Mouse (Mus musculus) mesoderm, embryonic 11.5 days (tissue): ENCODE results near the gene Rasgef1b.

Experiments
- DNase-seq: peaks from one replicate; pipeline ENCODE4 v3.0.0-alpha.2; 2012; ENCODE audit warnings: low read depth, low spot score

Gene Rasgef1b

DNA sequence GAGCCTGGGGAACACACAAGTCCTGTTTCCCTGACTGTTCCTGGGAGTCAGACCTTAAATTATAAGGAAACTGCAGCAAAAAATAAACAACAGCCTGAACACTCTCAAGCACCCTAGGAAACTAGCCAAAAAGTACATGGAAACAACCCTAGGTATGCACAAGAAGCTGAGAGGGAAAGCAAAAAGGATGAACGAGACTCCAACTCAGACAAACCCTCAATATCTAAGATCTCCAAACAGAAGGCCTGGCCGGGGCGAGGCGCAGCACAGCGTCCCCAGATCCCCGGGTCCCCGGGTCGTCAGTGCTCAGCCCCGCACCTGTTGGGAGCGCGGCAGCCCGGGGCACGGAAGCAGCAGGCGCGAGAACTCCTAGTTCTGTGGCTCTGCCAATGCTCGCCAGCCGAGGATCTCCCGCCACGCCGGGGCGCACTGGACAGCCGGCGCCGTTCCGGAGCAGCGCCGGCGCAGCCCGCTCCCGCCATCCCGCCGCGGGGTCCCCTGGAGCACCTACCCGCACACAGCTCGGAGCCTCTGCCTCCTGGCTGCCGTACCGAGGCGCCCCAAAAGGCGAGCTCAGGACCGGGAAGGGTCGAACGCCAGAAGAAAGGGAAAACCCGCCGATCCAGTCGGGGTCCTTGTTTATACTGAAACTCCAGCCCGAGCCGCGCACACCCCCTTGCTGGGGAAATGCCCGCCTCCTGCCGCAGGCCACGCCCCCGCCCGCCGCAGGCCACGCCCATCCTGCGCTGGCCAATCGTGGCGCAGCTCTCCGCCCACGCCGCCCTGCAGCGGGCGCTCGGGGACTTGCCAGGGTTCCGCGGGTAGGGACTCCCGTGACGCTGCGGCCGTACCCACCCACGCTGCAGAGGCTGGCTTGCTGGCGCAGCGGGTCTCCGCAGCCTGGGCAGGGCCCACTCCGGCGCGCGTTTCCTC lies 476.4 kb downstream of the Rasgef1b start:
- peak; percentile 92 for DNase-seq

- peak; percentile 42 for DNase-seq
These were observed 477.3 kb downstream of the Rasgef1b start for GRCm38 (mm10) chr5:99251379-99252202.

DNA sequence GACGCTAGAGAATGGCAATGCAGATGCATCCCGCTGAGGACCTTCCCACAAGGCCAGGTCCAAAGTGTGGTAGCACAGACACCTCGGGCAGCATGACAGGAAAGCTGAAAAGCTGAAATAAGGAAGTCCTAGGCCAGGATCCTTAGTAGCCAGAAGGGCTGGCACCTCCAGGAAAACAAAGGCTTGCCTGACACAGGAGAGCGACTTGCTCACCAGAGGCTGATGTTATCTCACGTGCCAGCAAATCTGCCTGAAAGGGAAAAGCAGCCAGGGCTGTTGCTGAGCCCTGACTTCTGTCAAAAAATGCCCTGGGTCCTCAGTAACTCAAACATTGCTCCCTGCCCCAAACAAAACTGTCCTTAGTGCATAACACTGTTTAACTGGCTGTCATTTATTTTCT lies 478.0 kb downstream of the Rasgef1b start:
- DNase-seq, result no peak

DNA sequence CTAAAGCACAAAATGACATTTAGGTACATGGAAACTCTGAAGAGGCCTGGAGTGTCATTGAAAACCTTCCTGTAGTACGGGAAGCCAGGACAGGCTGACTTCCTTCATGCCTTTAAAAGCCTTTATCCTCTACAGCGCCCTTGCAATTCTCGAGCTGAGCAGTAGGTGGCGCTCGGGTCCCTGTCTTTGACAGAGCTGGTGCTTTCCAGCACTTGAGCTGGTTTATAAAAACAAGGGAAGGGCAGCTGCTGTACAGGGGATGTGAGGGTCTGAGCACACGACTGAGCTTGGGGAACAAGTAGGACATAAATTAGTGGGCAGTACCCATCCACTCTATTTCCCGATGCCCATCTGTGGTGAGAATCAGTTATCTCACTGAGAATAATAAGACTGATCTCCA lies 480.4 kb downstream of the Rasgef1b start:
- DNase-seq, result peak; percentile 95

- DNase-seq, result no peak
These were observed 480.9 kb downstream of the Rasgef1b start for GRCm38 (mm10) chr5:99247915-99248314.

DNA sequence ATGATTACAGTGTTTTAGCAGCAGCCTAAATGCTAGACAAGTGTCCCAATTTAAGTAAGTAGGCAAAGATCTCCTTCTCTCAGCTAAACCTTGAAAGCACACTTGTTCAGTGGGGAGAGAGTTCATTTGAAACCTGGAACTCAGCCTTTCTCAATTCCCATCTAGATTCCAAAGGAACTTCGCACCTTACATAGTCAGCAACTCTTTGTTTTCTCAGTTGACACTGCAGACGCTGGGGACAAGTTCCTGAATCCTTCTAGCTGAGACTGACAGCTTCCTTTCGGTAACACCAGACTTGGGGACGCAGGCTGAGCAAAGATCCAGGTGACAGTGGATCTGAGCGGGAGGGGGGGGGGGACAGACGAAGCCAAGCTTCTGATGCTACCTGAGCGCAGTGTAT lies 481.4 kb downstream of the Rasgef1b start:
- DNase-seq, result no peak

- peak; percentile 72 for DNase-seq
These were observed 481.9 kb downstream of the Rasgef1b start for GRCm38 (mm10) chr5:99246972-99247371.

- peak; percentile 48 for DNase-seq
These were observed 486.7 kb downstream of the Rasgef1b start for GRCm38 (mm10) chr5:99241988-99242740.

- no peak for DNase-seq
These were observed 488.4 kb downstream of the Rasgef1b start for GRCm38 (mm10) chr5:99240501-99240900.

- DNase-seq, result no peak
These were observed 489.2 kb downstream of the Rasgef1b start for GRCm38 (mm10) chr5:99239677-99240076.

DNA sequence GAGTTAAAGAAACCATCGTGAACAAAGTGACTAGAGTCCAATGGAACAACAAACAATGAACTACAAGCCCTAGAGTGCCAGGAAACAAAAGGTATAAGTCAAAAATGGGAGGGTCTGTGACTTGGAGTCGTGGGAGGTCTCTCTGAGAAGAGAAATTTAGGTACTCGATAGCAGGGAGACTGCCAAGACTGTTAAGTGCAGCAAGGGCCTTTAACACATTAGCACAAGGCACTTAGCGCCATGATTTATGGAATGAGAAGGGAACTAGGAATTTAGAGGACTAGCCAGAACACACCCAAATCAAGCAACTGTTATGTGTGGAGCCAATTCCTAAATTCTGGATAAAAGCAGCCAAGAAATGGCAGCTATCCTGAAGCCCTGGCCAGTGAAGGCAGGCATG lies 490.7 kb downstream of the Rasgef1b start:
- DNase-seq, result no peak

- no peak for DNase-seq
These were observed 491.7 kb downstream of the Rasgef1b start for GRCm38 (mm10) chr5:99236888-99237752.

- no peak for DNase-seq
These were observed 492.4 kb downstream of the Rasgef1b start for GRCm38 (mm10) chr5:99236431-99236830.

DNA sequence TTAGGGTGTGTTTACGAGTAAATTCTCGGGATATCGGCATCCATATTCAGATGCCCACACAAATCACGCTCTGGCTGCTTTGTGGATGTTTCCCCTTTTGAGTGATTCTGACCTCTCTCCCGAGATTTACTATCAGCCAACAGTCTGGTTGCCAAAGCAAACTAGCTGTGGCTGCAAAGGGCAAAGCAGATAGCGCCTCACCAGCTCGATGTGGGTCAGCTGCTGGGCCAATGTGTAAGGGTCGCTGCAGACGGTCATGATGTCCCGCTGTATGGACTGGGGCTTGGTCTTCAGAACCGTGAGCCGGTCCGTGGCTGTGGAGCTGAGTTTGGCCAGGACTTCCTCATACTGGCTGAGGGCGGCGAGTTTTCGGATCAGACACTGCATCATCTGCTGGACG lies 494.6 kb downstream of the Rasgef1b start:
- no peak for DNase-seq

DNA sequence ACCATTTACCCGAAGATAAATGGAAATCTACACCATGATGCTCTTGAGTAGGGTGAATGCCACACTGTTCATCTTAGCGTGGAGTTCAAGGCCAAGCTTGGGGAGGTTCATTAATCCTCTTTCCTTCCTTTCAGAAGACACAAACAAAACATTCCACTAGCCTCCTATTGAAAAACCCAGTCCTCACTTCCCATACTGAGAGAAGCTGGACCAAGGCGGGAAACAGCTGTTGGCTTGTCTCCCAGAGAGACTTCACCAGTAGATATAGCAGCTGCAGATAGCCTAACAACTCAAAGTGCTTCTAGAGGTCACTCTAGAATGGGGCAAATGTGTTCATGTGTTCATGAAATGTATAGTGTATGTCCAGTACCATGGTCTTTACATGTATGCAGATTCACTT lies 495.7 kb downstream of the Rasgef1b start:
- no peak for DNase-seq

DNA sequence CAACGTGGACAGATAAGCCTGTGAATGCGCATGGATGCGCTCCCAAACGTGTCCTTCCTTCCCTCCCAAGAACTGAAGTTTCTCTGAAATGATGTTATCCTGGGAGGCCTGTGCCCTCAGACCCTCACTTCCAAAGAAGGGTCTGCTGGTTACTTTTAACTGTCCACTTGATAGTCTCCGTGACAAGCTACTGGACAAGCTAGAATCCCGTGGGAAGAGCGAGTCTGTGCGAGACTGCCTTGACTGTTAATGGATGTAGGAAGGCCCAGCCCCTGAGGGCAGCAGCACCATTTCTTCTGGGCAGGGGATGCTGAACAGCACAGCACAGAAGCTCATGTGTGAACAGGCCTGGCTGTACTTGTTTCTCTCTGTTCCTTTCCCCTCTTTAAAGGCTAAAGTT lies 496.5 kb downstream of the Rasgef1b start:
- DNase-seq, result no peak

- DNase-seq, result no peak
These were observed 498.4 kb downstream of the Rasgef1b start for GRCm38 (mm10) chr5:99230476-99230875.

DNA sequence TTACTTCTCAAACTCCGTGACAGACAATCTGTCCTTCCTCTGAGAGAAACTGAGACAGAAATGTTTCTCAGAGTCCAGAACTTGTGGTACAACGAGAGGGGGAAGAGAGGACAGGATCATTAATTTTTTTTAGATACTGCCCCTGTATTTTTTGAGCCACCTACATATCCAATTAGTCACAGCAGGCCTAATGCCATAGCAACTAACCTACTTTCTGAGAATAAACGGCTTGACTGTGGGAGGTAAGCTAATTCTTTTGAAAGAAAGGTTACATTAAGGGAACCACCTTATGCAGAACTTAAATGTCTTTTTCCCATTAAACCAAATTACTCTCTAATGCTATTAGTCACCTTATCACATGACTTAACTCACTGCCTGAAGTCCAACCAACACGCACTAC lies 501.5 kb downstream of the Rasgef1b start:
- DNase-seq, result no peak

GRCm38 (mm10) chr5:99224571-99225011 lies 504.3 kb downstream of the Rasgef1b start:
- DNase-seq, result no peak

DNA sequence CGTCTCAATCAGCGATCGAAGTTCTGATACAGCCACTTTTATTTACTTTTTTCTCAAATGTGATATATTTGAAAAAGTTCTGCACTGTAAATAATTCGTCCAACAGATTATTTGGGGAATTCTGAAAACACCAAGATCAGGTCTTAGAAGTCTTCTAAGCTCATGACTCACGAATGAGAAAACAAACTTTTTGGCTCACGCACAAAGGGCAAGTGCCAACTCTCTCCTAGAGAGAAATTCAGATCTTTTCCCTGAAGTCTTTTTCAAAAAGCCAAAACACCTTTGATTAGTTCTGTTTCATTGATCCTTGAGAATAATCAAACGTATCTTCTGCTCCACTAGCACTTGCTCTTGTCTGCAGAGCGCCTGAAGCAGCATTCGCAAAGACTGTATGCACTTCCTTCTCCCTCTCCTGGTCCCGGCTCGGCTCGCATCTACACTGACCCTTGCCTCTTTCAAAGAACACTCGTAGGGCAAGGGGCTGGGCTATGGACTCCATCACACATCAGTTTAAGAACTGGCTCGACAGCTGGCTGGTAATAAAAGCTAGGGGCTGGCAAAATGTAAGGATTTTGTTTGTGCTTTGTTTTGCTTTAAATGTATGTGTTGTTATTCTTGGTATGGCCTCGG lies 504.9 kb downstream of the Rasgef1b start:
- DNase-seq, result no peak
